Mouse (Mus musculus): ENCODE measurements at regions not wholly inside any gene's neighbourhood (a gene's known extent, or its start where the extent isn't known, plus 50 kb on each side); places are given as distances from the start of the nearest gene placed in this dataset.
A peak's percentile ranks its signal among the peaks of the same experiment; 100 is the strongest.

DNA sequence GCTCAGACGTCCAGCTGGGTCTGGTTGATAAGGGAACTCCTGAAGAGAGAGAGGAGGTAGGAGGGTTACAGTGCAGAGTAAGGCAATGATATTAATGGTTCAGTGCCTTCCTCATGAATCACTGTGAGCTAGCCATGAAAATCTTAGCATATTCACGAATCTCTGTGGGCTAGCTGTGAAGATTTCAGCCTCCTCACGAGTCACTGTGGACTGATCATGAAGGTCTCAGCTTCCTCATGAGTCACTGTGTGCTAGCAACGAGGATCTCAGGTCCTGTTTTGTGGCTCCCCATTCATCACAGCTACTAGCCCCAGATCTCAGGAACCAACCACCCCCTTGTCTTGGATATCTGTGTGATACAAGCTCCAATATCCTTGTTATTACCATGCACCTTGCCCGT lies 191.4 kb downstream of the Rap2a start:
- peak; percentile 48 for DNase-seq

GRCm38 (mm10) chr14:120675752-120676151 lies 197.5 kb downstream of the Rap2a start:
- DNase-seq = peak; percentile 75

DNA sequence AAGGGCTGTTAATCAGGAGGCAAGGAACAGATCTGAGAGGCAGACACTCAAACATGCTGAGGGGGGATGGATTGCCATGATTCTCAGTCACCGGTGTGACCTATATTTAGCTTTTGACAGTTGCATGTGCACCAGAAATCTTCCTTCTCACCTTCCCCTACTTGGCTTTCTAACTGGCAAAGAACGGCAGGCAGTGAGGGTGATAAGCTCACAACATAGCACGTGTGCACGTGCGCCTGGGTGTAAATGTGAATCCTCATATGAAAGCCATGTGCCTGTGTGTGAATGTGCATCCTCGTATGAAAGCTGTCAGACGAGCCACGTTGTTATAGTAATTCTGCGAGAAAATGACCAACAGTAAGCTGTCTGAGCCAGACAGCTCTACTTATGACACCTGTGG lies 200.3 kb downstream of the Rap2a start:
- peak; percentile 59 for DNase-seq

- peak; percentile 66 for DNase-seq
Measured at GRCm38 (mm10) chr14:120679072-120679471, 200.8 kb downstream of the Rap2a start.

- peak; percentile 19 for DNase-seq
Measured at GRCm38 (mm10) chr14:120680272-120680671, 202.0 kb downstream of the Rap2a start.

- peak; percentile 56 for DNase-seq
Measured at GRCm38 (mm10) chr14:120685263-120685662, 207.0 kb downstream of the Rap2a start.

DNA sequence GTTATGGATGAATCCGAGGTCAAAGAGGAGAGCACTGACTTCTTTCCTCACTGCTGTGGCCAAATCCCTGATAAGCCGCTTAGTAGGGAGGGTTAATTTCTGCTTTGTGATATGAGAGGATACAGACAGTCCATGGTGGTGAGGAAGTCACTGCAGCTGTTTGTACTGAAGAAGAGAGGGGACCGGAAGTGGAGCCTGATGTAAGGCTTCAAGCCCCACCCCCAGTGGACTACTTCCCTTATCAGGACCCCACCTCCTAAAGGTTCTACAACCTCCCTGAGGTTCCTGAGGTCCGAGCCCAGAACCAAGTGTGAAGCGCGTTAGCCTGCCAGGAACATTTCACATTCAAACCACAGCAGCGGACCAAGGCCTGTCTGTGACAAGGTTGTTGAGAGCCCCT lies 207.6 kb downstream of the Rap2a start:
- peak; percentile 89 for DNase-seq

GRCm38 (mm10) chr14:120686751-120687150 lies 208.5 kb downstream of the Rap2a start:
- peak; percentile 82 for DNase-seq

DNA sequence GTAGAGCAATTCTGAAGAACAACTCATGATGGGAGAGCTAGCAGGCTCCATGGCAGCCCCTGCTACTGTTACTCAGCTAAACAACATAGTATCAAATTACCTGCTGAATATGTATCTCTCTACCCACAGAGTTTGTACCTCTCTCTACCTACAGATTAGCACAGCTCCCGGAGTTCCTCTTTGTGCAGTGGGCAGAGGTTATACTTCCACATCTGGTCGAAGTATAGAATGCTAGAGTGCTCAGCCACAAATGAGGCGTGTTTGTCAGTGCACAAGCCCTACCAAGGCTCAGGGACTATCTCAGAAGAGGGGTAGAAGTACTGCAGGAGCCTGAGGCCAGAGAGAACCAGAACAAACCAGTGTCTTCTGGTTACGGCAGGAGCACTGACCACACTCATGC lies 211.6 kb upstream of the Ipo5 start:
- DNase-seq = peak; percentile 54

DNA sequence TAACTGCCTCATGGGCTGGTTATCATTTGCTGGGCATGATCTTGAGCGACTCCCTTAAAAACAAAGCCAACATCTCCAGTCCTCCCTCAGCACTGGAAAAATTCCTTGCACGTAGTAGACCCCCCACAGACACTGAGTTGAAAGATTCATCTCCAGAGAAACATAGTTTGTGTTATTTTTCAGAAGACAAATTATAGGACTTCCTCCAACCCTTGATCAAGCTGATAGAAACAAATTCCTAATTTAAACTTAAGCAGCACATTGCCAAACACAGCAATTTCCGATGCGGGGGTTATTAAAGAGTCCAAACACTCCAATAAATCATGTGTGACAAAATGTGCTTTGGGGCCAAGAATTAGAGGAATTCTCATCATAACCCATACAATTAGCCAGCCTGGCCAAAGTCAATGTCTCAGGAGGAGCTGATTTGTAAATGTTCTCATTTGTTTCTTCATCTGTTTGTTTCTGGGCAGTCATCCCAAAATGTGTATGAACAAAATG lies 205.7 kb upstream of the Ipo5 start:
- DNase-seq = peak; percentile 81

- peak; percentile 30 for DNase-seq
Measured at GRCm38 (mm10) chr14:120710782-120711181, 200.2 kb upstream of the Ipo5 start.

- peak; percentile 78 for DNase-seq
Measured at GRCm38 (mm10) chr14:120720464-120721445, 190.3 kb upstream of the Ipo5 start.

GRCm38 (mm10) chr14:120721593-120722461 lies 189.2 kb upstream of the Ipo5 start:
- peak; percentile 25 for DNase-seq

DNA sequence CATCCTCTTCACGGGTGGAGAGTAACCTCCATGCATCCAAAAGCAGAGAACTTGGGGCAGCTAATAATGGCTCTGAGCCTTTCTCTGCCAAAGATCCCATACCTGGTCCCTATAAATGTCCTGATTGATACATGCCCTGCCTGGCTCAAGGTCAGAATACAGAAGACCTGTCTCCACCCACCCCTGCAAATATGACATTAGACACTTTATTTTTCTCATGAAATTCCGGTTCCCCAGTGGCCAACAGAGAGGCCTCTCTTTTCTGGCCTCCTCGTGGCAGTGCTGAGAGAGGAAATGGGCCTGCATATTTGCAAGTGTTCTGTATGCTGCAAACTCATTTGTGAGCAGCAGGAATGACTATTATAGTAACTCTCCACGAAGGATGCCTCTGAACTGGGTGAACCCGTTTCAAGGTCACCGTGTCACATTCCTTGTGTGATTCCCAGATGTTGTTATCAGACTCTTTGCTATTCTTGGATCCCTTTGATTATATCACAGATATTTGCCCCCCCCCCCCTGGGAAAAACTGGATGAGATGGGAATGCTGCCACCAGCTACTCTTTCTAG lies 188.4 kb upstream of the Ipo5 start:
- DNase-seq = peak; percentile 72

GRCm38 (mm10) chr14:120728107-120728506 lies 182.9 kb upstream of the Ipo5 start:
- DNase-seq = peak; percentile 53

DNA sequence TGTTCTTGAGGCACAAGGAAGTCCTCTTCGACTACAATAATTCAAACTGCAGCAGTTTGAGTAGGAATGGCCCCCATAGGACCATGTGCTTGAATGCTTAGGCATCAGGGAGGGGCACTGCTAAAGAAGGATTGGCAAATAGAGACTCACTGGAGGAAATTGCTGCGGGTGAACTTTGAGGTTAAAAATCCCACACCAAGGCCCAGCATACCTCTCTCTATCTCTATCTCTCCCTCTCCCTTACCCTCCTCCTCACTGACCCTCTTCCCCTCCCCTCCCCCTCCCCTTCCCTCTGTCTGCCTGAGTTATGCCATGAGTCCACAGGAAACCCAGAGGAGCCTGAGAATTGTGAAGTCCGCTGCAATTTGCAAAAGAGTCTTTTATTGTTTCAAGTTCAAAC lies 180.8 kb upstream of the Ipo5 start:
- DNase-seq = no peak

DNA sequence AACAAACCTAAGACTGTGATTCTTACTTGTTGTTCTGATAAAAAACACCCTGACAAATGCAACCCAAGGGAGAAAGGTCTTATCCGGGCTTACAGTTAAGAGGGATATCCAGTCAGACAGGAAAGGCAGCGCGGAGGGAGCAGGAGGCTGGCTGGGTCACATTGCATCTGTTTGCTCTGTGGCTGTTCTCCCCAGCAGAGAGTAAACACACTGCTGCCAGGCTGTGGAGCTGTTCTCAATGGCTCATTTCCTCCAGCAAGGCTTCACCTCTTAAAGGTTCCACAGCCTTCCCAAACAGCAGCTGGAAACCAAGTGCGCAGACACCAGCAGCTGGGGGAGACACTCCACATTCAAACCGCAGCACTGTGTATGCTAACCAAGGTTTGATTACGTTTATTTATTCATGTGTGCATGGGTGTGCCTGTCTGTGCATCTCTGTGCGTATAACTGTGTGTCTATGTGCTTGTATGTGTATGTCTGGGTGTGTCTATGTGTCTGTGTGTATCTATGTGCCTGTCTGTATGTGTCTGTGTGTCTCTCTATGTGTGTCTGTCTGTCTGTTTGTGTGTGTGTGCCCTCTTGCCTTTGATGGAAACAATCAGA lies 179.2 kb upstream of the Ipo5 start:
- peak; percentile 74 for DNase-seq

DNA sequence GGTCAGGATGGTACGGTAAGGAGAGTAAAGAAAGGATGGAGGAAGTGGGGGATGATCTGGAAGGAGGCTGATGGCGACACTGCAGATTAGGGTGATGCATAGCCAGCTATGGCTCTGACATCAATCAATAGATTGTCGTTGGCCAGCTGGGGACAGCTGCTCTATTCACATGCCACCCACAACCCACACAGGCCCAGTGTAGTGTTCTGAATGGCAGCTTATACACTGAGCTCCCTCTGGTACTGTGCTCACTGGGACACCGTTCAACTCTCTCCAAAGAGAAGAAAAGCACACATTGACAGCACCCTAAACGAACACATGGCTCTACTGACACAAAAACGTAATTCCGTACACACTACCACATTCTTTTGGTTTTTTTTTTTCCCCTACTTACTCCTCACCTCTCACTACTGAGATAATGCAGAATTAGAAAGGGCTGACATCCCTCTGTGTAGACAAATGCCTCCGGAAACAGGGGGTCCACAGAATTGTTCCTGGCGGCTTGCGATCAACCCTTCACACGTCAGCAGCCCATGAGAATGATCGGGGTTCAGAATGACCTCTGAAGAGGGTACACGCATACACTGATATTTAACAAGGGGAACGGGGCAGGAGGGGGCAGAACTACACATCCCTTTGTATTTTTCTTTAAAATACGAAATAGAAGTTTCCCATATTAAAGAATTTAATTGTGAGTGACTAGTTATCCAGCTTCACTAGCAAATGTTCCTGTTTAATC lies 178.5 kb upstream of the Ipo5 start:
- DNase-seq = peak; percentile 63

DNA sequence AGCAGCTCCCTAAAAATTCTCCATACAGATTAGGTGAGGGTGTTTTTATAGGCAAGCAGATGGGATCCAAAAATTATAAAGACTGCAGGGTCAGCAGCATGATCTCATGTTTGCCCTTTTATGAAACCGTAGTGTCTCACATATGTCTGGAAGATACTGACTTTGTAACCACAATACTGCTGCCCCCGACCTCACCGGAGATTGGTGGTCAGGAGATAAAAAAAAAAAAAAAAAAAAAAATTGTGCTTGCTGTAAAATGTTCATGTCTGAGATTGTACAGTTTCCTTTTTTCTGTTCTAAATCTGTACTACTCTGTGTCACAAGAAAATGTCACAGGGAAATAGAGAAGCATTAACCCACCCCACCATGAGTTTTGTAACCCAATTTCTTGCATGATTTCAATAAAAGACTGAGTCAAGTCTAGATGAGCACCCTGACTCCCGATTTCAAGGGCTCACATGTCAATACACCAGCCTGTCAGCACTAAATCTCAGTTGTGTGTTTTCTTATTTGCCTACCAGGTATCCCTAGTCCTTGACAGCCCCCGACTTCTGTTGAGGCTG lies 169.5 kb upstream of the Ipo5 start:
- DNase-seq = peak; percentile 61

- peak; percentile 70 for DNase-seq
Measured at GRCm38 (mm10) chr14:120754011-120754410, 157.0 kb upstream of the Ipo5 start.

GRCm38 (mm10) chr14:120755389-120755788 lies 155.6 kb upstream of the Ipo5 start:
- DNase-seq = peak; percentile 91

All from heart, adult 11 months (tissue).